Mouse (Mus musculus) embryo, embryonic 11 days (tissue): Measurements from ENCODE around the gene Dagla.

Source experiments
- DNase-seq: peaks from one replicate; pipeline ENCODE4 v3.0.0-alpha.2; 2015

Gene Dagla

GRCm38 (mm10) chr19:10304810-10305544 lies at the start of gene Dagla:
Dagla (minus strand) TSS chr19:10304877.
- peak; percentile 85 for DNase-seq

- DNase-seq: no peak
These were observed 47.5 kb upstream of the Dagla start for GRCm38 (mm10) chr19:10352218-10352617.

- DNase-seq: no peak
These were observed 43.1 kb upstream of the Dagla start for GRCm38 (mm10) chr19:10347628-10348273.

- no peak for DNase-seq
These were observed 41.0 kb upstream of the Dagla start for GRCm38 (mm10) chr19:10345696-10346095.

- DNase-seq: no peak
These were observed 39.2 kb upstream of the Dagla start for GRCm38 (mm10) chr19:10343866-10344265.

- no peak for DNase-seq
These were observed 37.3 kb upstream of the Dagla start for GRCm38 (mm10) chr19:10341817-10342439.

GRCm38 (mm10) chr19:10341152-10341551 lies 36.5 kb upstream of the Dagla start:
- peak; percentile 90 for DNase-seq

GRCm38 (mm10) chr19:10340661-10341060 lies 36.0 kb upstream of the Dagla start:
- DNase-seq: peak; percentile 58

GRCm38 (mm10) chr19:10339271-10339670 lies 34.6 kb upstream of the Dagla start:
- DNase-seq: no peak

- no peak for DNase-seq
These were observed 34.0 kb upstream of the Dagla start for GRCm38 (mm10) chr19:10338724-10339123.

- no peak for DNase-seq
These were observed 29.8 kb upstream of the Dagla start for GRCm38 (mm10) chr19:10334467-10334866.

GRCm38 (mm10) chr19:10333545-10334252 lies 29.0 kb upstream of the Dagla start:
- peak; percentile 80 for DNase-seq

GRCm38 (mm10) chr19:10331706-10332105 lies 27.0 kb upstream of the Dagla start:
- DNase-seq: no peak

GRCm38 (mm10) chr19:10329033-10329432 lies 24.4 kb upstream of the Dagla start:
- no peak for DNase-seq

- no peak for DNase-seq
These were observed 21.9 kb upstream of the Dagla start for GRCm38 (mm10) chr19:10326609-10327008.

- no peak for DNase-seq
These were observed 19.2 kb upstream of the Dagla start for GRCm38 (mm10) chr19:10323860-10324259.

- no peak for DNase-seq
These were observed 18.7 kb upstream of the Dagla start for GRCm38 (mm10) chr19:10323362-10323837.

GRCm38 (mm10) chr19:10317795-10318194 lies 13.1 kb upstream of the Dagla start:
- DNase-seq: no peak

- DNase-seq: no peak
These were observed 12.7 kb upstream of the Dagla start for GRCm38 (mm10) chr19:10317358-10317757.

- no peak for DNase-seq
These were observed 12.3 kb upstream of the Dagla start for GRCm38 (mm10) chr19:10316956-10317355.

- DNase-seq: no peak
These were observed 7.4 kb upstream of the Dagla start for GRCm38 (mm10) chr19:10312072-10312471.

GRCm38 (mm10) chr19:10308990-10309389 lies 4.3 kb upstream of the Dagla start:
- DNase-seq: no peak

GRCm38 (mm10) chr19:10307941-10308340 lies 3.3 kb upstream of the Dagla start:
- no peak for DNase-seq
